Mouse (Mus musculus): ENCODE results near the gene Golga1.

DNA sequence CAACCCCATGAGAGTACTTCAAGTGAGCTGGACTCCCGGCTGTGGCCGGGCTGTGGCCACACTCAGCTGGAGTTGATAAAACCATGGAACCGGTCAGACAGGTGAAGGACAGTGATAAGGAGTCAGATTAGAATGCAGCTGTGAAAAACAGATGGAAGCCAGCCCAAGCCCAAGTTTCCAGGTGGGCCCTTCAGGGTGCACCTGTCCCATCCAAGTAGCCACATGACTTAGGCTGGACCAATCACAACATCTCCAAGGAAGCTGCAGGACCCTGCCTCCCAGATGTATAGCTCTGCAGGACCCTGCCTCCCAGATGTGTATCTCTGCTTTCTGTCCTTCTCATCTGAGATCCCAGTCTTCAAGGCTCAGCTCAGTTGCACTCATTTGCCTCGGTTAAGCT lies 73.3 kb downstream of the Golga1 start:
- TF ChIP-seq CTCF (IDR thresholded peaks at IDR 0.05; ENCODE audit: control insufficient read depth, insufficient read depth, insufficient replicate concordance, low read depth, low read length): no peak
- no peak for TF ChIP-seq POLR2A (IDR thresholded peaks at IDR 0.05; ENCODE audit: control insufficient read depth, low read depth, low read length)

All from testis, adult 2 months (tissue).